Mouse (Mus musculus) kidney, adult 8-10 months (tissue): ENCODE data around the gene Pdcd1.
"Not testable (repeated sequence)": the region's sequence is repeated elsewhere in the genome, so short reads cannot be mapped to it uniquely, and the experiment has no call there.

Source experiments
- DNase-seq, 2 experiments: peaks; one replicate each; pipeline ENCODE4 v3.0.0; 2022

Pdcd1 gene

GRCm38 (mm10) chr1:94027506-94028108 is 24.7 kb downstream of the Pdcd1 start:
- DNase-seq, result no peak

- DNase-seq, result no peak
Measured at GRCm38 (mm10) chr1:94020151-94020550, 32.2 kb downstream of the Pdcd1 start, which contains the start of gene Neu4. Gene Neu4 (plus strand): TSS chr1:94020451.

- DNase-seq, result no peak
Measured at GRCm38 (mm10) chr1:94011643-94012042, 40.7 kb downstream of the Pdcd1 start.

GRCm38 (mm10) chr1:94008826-94009225 is 43.5 kb downstream of the Pdcd1 start:
- not testable (repeated sequence) for DNase-seq

GRCm38 (mm10) chr1:94005954-94006506 is 46.3 kb downstream of the Pdcd1 start:
- DNase-seq, result not testable (repeated sequence)

GRCm38 (mm10) chr1:94001023-94001422 is 51.3 kb downstream of the Pdcd1 start:
- no peak for DNase-seq

- not testable (repeated sequence) for DNase-seq
Measured at GRCm38 (mm10) chr1:93991491-93991890, 60.9 kb downstream of the Pdcd1 start.

- not testable (repeated sequence) for DNase-seq
Measured at GRCm38 (mm10) chr1:93991068-93991467, 61.3 kb downstream of the Pdcd1 start.

- DNase-seq, result not testable (repeated sequence)
Measured at GRCm38 (mm10) chr1:93990209-93990608, 62.1 kb downstream of the Pdcd1 start, which contains the start of gene Gal3st2c. Gene Gal3st2c (plus strand): TSS chr1:93990509.

- DNase-seq, result no peak
Measured at GRCm38 (mm10) chr1:93988786-93989185, 63.6 kb downstream of the Pdcd1 start.
